Mouse (Mus musculus) midbrain, postnatal 0 days (tissue): ENCODE measurements around the gene Lyzl6. TPM values are rescaled to one million over a fixed set of nuclear protein-coding genes. Genes with fewer than 3 reads are reported as not detected.

Experiments used
- ATAC-seq: fragments of 200-750 bp; cut with Nextera tagmentation; 2 replicates; pipeline ENCODE4 v1.8.0; 2017; ENCODE audit warnings: moderate number of reproducible peaks, mild to moderate bottlenecking, moderate TSS enrichment, moderate library complexity; ENCODE audit not compliant: low FRiP score
- DNase-seq: peaks from one replicate; pipeline ENCODE4 v3.0.0-alpha.2; 2015; ENCODE audit warnings: low spot score
- H3K27ac ChIP-seq: fragments of 300-500 bp; sonication (generic); 2 replicates; pipeline ENCODE4 v1.5.1; 2014; ENCODE audit warnings: low read depth, mild to moderate bottlenecking, low read length, mixed read lengths
- H3K27me3 ChIP-seq: fragments of 300-500 bp; sonication (generic); 2 replicates; pipeline ENCODE4 v1.6.1; 2014; ENCODE audit warnings: low read length, control low read depth, mixed read lengths; ENCODE audit not compliant: insufficient read depth
- H3K36me3 ChIP-seq: fragments of 300-500 bp; sonication (generic); 2 replicates; pipeline ENCODE4 v1.6.1; 2014; ENCODE audit warnings: low read length, control low read depth, mixed read lengths; ENCODE audit not compliant: insufficient read depth
- H3K4me1 ChIP-seq: fragments of 300-500 bp; sonication (generic); 2 replicates; pipeline ENCODE4 v1.6.1; 2014; ENCODE audit warnings: mild to moderate bottlenecking, control low read depth, antibody characterized with exemption, low read length, mixed read lengths; ENCODE audit not compliant: insufficient read depth
- H3K4me2 ChIP-seq: fragments of 300-500 bp; sonication (generic); 2 replicates; pipeline ENCODE4 v1.6.1; 2014; ENCODE audit warnings: low read depth, mild to moderate bottlenecking, low read length, mixed read lengths; ENCODE audit not compliant: poor library complexity, severe bottlenecking
- H3K4me3 ChIP-seq: fragments of 300-500 bp; sonication (generic); 2 replicates; pipeline ENCODE4 v1.5.1; 2014; ENCODE audit warnings: low read depth, mild to moderate bottlenecking, low read length, moderate library complexity
- H3K9ac ChIP-seq: fragments of 300-500 bp; sonication (generic); replicated peaks from 2 replicates; pipeline ENCODE4 v1.6.1; 2014; ENCODE audit warnings: mild to moderate bottlenecking, low read length, moderate library complexity, mixed read lengths; ENCODE audit not compliant: poor library complexity, severe bottlenecking
- H3K9me3 ChIP-seq: fragments of 300-500 bp; sonication (generic); 2 replicates; pipeline ENCODE4 v1.6.1; 2016; ENCODE audit warnings: low read length, control low read depth
- CTCF ChIP-seq: IDR thresholded peaks from 2 replicates; pipeline ENCODE4 v1.5.1; 2016; ENCODE audit warnings: antibody characterized with exemption, mild to moderate bottlenecking
- WGBS: fragments of 180-500 bp; shearing (Covaris S2); extraction: QIAGEN DNeasy Blood & Tissue Kit; methylation state at CpG from one replicate; pipeline ENCODE4 v1.1.7; 2014; 5-methylcytosine and 5-hydroxymethylcytosine counted together
- polyA plus RNA-seq: library from polyadenylated mRNA; unstranded; fragments of >200 nt; fragmentation: Nextera tagmentation; extraction: Ambion mirVana; gene quantifications from 2 replicates; pipeline ENCODE4 v1.2.1, GENCODE M21; 2015
- total RNA-seq: library from RNA; depleted of rRNA; stranded (reverse); fragments of >200 nt; gene quantifications from 2 replicates; pipeline ENCODE4 v1.2.3, GENCODE M21; 2014

Gene Lyzl6
- total and polyA plus RNA-seq, 2 experiments from 2014 or later, result not detected

GRCm38 (mm10) chr11:103636261-103636660 is 2.4 kb downstream of the Lyzl6 start:
- Histone ChIP-seq H3K27ac (no peak overlapping the region), H3K4me1 (no peaks in the 10 kb centered on the region), H3K27me3 (peaks cover 14% of the 10 kb centered on the region), H3K9me3 (no peaks in the 10 kb centered on the region), H3K4me2 (no peak overlapping the region), H3K4me3 (no peak overlapping the region), H3K9ac (no peak overlapping the region), H3K36me3 (no peaks in the 10 kb centered on the region)
- no peak for ATAC-seq
- DNase-seq, result no peak
- WGBS, result 84% methylated on average over 6 of the region's 6 CpGs
- no peak for TF ChIP-seq CTCF

GRCm38 (mm10) chr11:103635481-103635880 is 3.2 kb downstream of the Lyzl6 start:
- Histone ChIP-seq H3K4me3 (no peak overlapping the region), H3K36me3 (no peaks in the 10 kb centered on the region), H3K4me1 (no peaks in the 10 kb centered on the region), H3K9me3 (no peaks in the 10 kb centered on the region), H3K9ac (no peak overlapping the region), H3K4me2 (no peak overlapping the region), H3K27ac (no peak overlapping the region), H3K27me3 (peaks cover 12% of the 10 kb centered on the region)
- ATAC-seq, result no peak
- TF ChIP-seq CTCF, result no peak
- DNase-seq, result no peak
- WGBS, result 82% methylated on average over 3 of the region's 3 CpGs

GRCm38 (mm10) chr11:103634806-103635205 is 3.9 kb downstream of the Lyzl6 start:
- Histone ChIP-seq H3K9me3 (no peaks in the 10 kb centered on the region), H3K4me1 (no peaks in the 10 kb centered on the region), H3K4me2 (no peak overlapping the region), H3K36me3 (no peaks in the 10 kb centered on the region), H3K27me3 (peaks cover 7% of the 10 kb centered on the region), H3K9ac (no peak overlapping the region), H3K4me3 (no peak overlapping the region), H3K27ac (no peak overlapping the region)
- 88% methylated on average over 7 of the region's 7 CpGs for WGBS
- ATAC-seq (no peak), DNase-seq (no peak)
- TF ChIP-seq CTCF, result no peak

- no peaks in the 10 kb centered on the region for H3K9me3 ChIP-seq
- H3K27me3 ChIP-seq, result no peaks in the 10 kb centered on the region
- ATAC-seq (no peak), DNase-seq (no peak)
- no peak for TF ChIP-seq CTCF
- no peaks in the 10 kb centered on the region for H3K36me3 ChIP-seq
- H3K4me3 ChIP-seq, result no peak overlapping the region
- no peak overlapping the region for H3K9ac ChIP-seq
- H3K27ac ChIP-seq, result no peak overlapping the region
- H3K4me1 ChIP-seq, result no peaks in the 10 kb centered on the region
- H3K4me2 ChIP-seq, result no peak overlapping the region
- 83% methylated on average over 23 of the region's 23 CpGs for WGBS
These were observed 11.2 kb downstream of the Lyzl6 start for GRCm38 (mm10) chr11:103627453-103627852.

- Histone ChIP-seq H3K9me3 (no peaks in the 10 kb centered on the region), H3K36me3 (no peaks in the 10 kb centered on the region), H3K27ac (no peak within 1 kb of the TSS), H3K4me2 (no peak within 1 kb of the TSS), H3K4me1 (no peaks in the 10 kb centered on the region), H3K4me3 (no peak within 1 kb of the TSS), H3K9ac (no peak within 1 kb of the TSS), H3K27me3 (no peaks in the 10 kb centered on the region)
- 86% methylated on average over 9 of the region's 9 CpGs for WGBS
- no peak for ATAC-seq
- DNase-seq, result no peak
- TF ChIP-seq CTCF, result no peak
These were observed 17.6 kb downstream of the Lyzl6 start, which contains the start of gene Gm884 for GRCm38 (mm10) chr11:103621040-103621439. TSS of gene Gm884 (minus strand) at chr11:103621140.

GRCm38 (mm10) chr11:103610772-103611171 is 27.9 kb downstream of the Lyzl6 start:
- H3K36me3 ChIP-seq, result no peaks in the 10 kb centered on the region
- H3K27ac ChIP-seq, result no peak overlapping the region
- DNase-seq, result no peak
- no peak overlapping the region for H3K9ac ChIP-seq
- no peak for TF ChIP-seq CTCF
- no peak for ATAC-seq
- no peaks in the 10 kb centered on the region for H3K9me3 ChIP-seq
- H3K4me3 ChIP-seq, result no peak overlapping the region
- no peaks in the 10 kb centered on the region for H3K27me3 ChIP-seq
- no peak overlapping the region for H3K4me2 ChIP-seq
- WGBS, result 95% methylated on average over 2 of the region's 2 CpGs
- no peaks in the 10 kb centered on the region for H3K4me1 ChIP-seq
